Mouse (Mus musculus) ES-E14 (cell line): ENCODE results near the gene Sf3a2. TPM values are rescaled to one million over a fixed set of nuclear protein-coding genes. Genes with fewer than 3 reads are reported as not detected.

Source experiments
- DNase-seq: peaks from one replicate; pipeline ENCODE4 v3.0.0-alpha.2; 2013; ENCODE audit warnings: low read depth, low spot score
- H3K27ac ChIP-seq: 2 replicates; pipeline ENCODE4 v1.5.1; 2012; ENCODE audit warnings: low read depth, mild to moderate bottlenecking, low read length, moderate library complexity, mixed read lengths; ENCODE audit not compliant: poor library complexity, insufficient read depth, severe bottlenecking
- H3K36me3 ChIP-seq: 2 replicates; pipeline ENCODE4 v1.6.1; 2012; ENCODE audit warnings: mild to moderate bottlenecking, low read length, moderate library complexity, mixed read lengths; ENCODE audit not compliant: control insufficient read depth, poor library complexity, insufficient read depth, severe bottlenecking
- H3K4me1 ChIP-seq, 2 experiments: fragments of 150-350 bp in 1 of 2; sonication (generic) in 1 of 2; 2 replicates each; pipeline ENCODE4 v1.6.1; 2012; ENCODE audit warnings: low read length in 2 of 2, mild to moderate bottlenecking in 1 of 2, mixed read lengths in 1 of 2; ENCODE audit not compliant: control insufficient read depth in 2 of 2, insufficient read depth in 2 of 2, poor library complexity in 1 of 2
- H3K4me3 ChIP-seq, 2 experiments: fragments of 150-350 bp in 1 of 2; sonication (generic) in 1 of 2; 2 replicates each; pipeline ENCODE4 v1.5.1; 2012; ENCODE audit warnings: low read length in 2 of 2, low read depth in 1 of 2, mild to moderate bottlenecking in 1 of 2, mixed read lengths in 1 of 2; ENCODE audit not compliant: insufficient read depth in 1 of 2, poor library complexity in 1 of 2, severe bottlenecking in 1 of 2
- H3K9ac ChIP-seq: 2 replicates; pipeline ENCODE4 v1.6.1; 2012; ENCODE audit warnings: low read depth, mild to moderate bottlenecking, low read length, mixed read lengths; ENCODE audit not compliant: poor library complexity, insufficient read depth, severe bottlenecking
- H3K9me3 ChIP-seq: fragments of 150-350 bp; sonication (generic); 2 replicates; pipeline ENCODE4 v1.6.1; 2012; ENCODE audit warnings: low read depth, mild to moderate bottlenecking, low read length; ENCODE audit not compliant: control insufficient read depth, insufficient read depth
- CHD2 ChIP-seq: IDR thresholded peaks from 2 replicates; pipeline ENCODE4 v1.6.1; 2014; ENCODE audit warnings: mild to moderate bottlenecking, low read depth, low read length, inconsistent platforms
- HCFC1 ChIP-seq: IDR thresholded peaks from 2 replicates; pipeline ENCODE4 v1.6.1; 2012; ENCODE audit warnings: low read length, inconsistent platforms, borderline replicate concordance; ENCODE audit not compliant: insufficient read depth
- MAFK ChIP-seq: IDR thresholded peaks from 2 replicates; pipeline ENCODE4 v1.6.1; 2014; ENCODE audit warnings: mild to moderate bottlenecking, low read depth, low read length, inconsistent platforms; ENCODE audit not compliant: insufficient read depth
- ZC3H11A ChIP-seq: IDR thresholded peaks from 2 replicates; pipeline ENCODE4 v1.6.1; 2012; ENCODE audit warnings: low read depth, mild to moderate bottlenecking, inconsistent platforms, low read length, borderline replicate concordance
- ZNF384 ChIP-seq: IDR thresholded peaks from 2 replicates; pipeline ENCODE4 v1.6.1; 2012; ENCODE audit warnings: low read depth, low read length, inconsistent platforms
- in situ Hi-C, 2 experiments: fragments of 600-800 bp; cut with MboI; formaldehyde crosslinking; loops; one replicate each; pipeline ENCODE4 v1.15.1; 2025; ENCODE audit warnings: low sequenced_read_pairs in 2 of 2, inconsistent platforms in 1 of 2; ENCODE audit not compliant: unreplicated experiment in 2 of 2
- total RNA-seq: library from RNA; depleted of rRNA; stranded (reverse); fragments of 300-350 nt; gene quantifications from 2 replicates; pipeline ENCODE4 v1.2.3, GENCODE M21; 2012

The Sf3a2 gene
- total RNA-seq, 1 experiment = 31.4 TPM

GRCm38 (mm10) chr10:80837827-80838226 lies 39.8 kb downstream of the Sf3a2 start:
- Histone ChIP-seq H3K27ac (no peak overlapping the region), H3K9ac (no peak overlapping the region), H3K4me3 (no peak overlapping the region), H3K9me3 (no peaks in the 10 kb centered on the region), H3K4me1 (peaks cover 0 to 14% of the 10 kb centered on the region in 2 experiments; a peak in 1 of 4 replicates), H3K36me3 (no peaks in the 10 kb centered on the region)
- DNase-seq = no peak
- no peak for TF ChIP-seq ZC3H11A
- no peak for TF ChIP-seq ZNF384
- no peak for TF ChIP-seq MAFK
- TF ChIP-seq CHD2 = no peak
- no peak for TF ChIP-seq HCFC1
- in situ Hi-C loops = no loop called here

GRCm38 (mm10) chr10:80838346-80838912 lies 40.4 kb downstream of the Sf3a2 start:
- Histone ChIP-seq H3K4me3 (no peak overlapping the region), H3K9ac (no peak overlapping the region), H3K9me3 (no peaks in the 10 kb centered on the region), H3K27ac (no peak overlapping the region), H3K36me3 (no peaks in the 10 kb centered on the region), H3K4me1 (peaks cover 0 to 14% of the 10 kb centered on the region in 2 experiments; a peak in 1 of 4 replicates)
- TF ChIP-seq CHD2 (no peak), HCFC1 (no peak), MAFK (no peak), ZNF384 (no peak), ZC3H11A (no peak)
- DNase-seq = no peak
- in situ Hi-C loops = no loop called here

DNA sequence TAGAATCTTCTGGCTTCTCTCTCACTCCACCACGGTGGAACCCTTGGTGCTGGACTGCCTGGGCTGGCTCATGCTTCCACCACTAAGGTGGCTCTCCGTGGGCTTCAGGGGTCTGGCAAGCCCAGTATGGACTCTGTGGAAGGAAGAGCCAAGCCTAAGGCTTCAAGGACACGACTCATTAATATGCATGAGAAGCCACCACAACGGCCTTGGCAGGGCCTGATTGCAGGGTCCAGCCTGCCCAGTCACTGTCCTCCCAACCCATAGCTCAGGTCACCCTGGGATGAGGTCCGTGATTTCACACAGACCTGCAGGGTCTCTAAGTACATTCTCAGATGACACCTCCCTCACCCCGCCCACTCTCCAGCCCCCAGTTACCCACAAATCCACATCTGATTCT lies 41.9 kb downstream of the Sf3a2 start:
- Histone ChIP-seq H3K4me1 (peaks cover 0 to 10% of the 10 kb centered on the region in 2 experiments; a peak in 1 of 4 replicates), H3K9me3 (no peaks in the 10 kb centered on the region), H3K36me3 (no peaks in the 10 kb centered on the region), H3K9ac (no peak overlapping the region), H3K4me3 (no peak overlapping the region), H3K27ac (no peak overlapping the region)
- TF ChIP-seq ZNF384 (no peak), CHD2 (no peak), MAFK (no peak)
- DNase-seq = no peak
- in situ Hi-C loops = no loop called here

DNA sequence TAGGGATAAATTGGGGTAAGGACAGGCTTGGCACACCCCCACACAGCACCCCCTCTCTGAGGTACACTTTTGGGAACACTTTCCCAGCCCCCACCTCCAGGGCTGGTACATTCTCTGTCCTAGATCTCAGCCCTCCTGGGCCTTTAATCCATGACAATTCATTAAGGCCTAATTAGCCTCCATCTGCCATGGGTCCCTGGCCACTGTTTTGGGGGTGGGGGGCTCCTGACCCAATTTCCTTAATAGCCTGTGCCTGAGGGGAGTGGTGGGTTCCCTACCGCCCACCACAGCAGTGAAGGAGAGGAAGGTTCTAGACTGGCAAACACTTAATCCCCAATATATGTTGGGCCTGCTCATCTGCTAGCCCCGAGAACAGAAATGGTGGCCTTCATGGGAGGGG lies 43.7 kb downstream of the Sf3a2 start:
- no peak for DNase-seq
- Histone ChIP-seq H3K9ac (no peak overlapping the region), H3K4me1 (peaks cover 0 to 7% of the 10 kb centered on the region in 2 experiments; a peak in 1 of 4 replicates), H3K4me3 (no peak overlapping the region), H3K9me3 (no peaks in the 10 kb centered on the region), H3K27ac (no peak overlapping the region), H3K36me3 (no peaks in the 10 kb centered on the region)
- in situ Hi-C loops = no loop called here
- no peak for TF ChIP-seq CHD2
- no peak for TF ChIP-seq ZC3H11A
- no peak for TF ChIP-seq MAFK
- TF ChIP-seq HCFC1 = no peak
- no peak for TF ChIP-seq ZNF384

- in situ Hi-C loops = no loop called here
- Histone ChIP-seq H3K4me3 (no peak overlapping the region), H3K9me3 (no peaks in the 10 kb centered on the region), H3K9ac (no peak overlapping the region), H3K4me1 (peaks cover 0 to 5% of the 10 kb centered on the region in 2 experiments; a peak in 1 of 4 replicates), H3K36me3 (no peaks in the 10 kb centered on the region), H3K27ac (no peak overlapping the region)
- DNase-seq = no peak
- TF ChIP-seq CHD2 (no peak), MAFK (no peak), ZNF384 (no peak), ZC3H11A (no peak), HCFC1 (no peak)
Measured at GRCm38 (mm10) chr10:80842334-80842733, 44.3 kb downstream of the Sf3a2 start.
